Mouse (Mus musculus) heart, adult 2 months (tissue): ENCODE data around the gene Igfbp2.

Experiments
- CTCF ChIP-seq: fragments of 200-600 bp; IDR thresholded peaks from 2 replicates; pipeline ENCODE4 v1.8.1; 2022; ENCODE audit warnings: antibody characterized with exemption, mild to moderate bottlenecking, moderate library complexity
- EP300 ChIP-seq: fragments of 200-500 bp; IDR thresholded peaks from 2 replicates; pipeline ENCODE4 v1.6.1; 2011; ENCODE audit warnings: low read depth, low read length, control low read depth; ENCODE audit not compliant: insufficient read depth
- POLR2A ChIP-seq: fragments of 200-500 bp; IDR thresholded peaks from 2 replicates; pipeline ENCODE4 v1.6.1; 2011; ENCODE audit warnings: mild to moderate bottlenecking, low read depth, low read length, control low read depth; ENCODE audit not compliant: insufficient read depth

DNA sequence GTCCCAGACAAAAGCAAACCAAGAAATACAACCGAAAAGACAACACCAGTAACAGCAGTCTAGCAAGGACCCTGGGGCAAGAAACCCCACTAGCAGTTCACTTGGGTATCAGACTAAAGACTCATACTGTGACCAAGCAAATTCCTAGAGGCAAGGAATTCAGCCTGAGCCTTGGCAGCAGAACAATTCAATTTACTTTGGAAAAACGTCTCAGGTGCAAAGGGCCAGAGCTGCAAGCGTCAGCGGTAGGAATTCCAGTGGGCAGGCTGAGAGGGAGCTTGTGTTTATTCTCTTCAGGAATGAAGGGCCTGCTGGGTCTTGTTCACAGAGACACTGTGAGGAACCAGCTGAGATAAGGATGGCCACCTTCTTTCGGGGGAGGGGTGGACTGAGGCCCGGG, 45.5 kb upstream of the Igfbp2 start:
- TF ChIP-seq CTCF (no peak), POLR2A (no peak), EP300 (no peak)
